Mouse (Mus musculus) kidney, embryonic 14.5 days (tissue): ENCODE results near the gene G6pc3. TPM values are rescaled to one million over a fixed set of nuclear protein-coding genes. Genes with fewer than 3 reads are reported as not detected.

Experiments used
- ATAC-seq: fragments of 200-750 bp; cut with Nextera tagmentation; 2 replicates; pipeline ENCODE4 v1.8.0; 2017; ENCODE audit warnings: moderate number of reproducible peaks, mild to moderate bottlenecking, moderate TSS enrichment, moderate library complexity; ENCODE audit not compliant: low FRiP score, low TSS enrichment
- H3K27ac ChIP-seq: fragments of 300-500 bp; sonication (generic); 2 replicates; pipeline ENCODE4 v1.5.1; 2014; ENCODE audit warnings: low read depth, mild to moderate bottlenecking, low read length, moderate library complexity, mixed read lengths
- H3K27me3 ChIP-seq: fragments of 300-500 bp; sonication (generic); 2 replicates; pipeline ENCODE4 v1.6.1; 2014; ENCODE audit warnings: mild to moderate bottlenecking, low read length; ENCODE audit not compliant: control insufficient read depth, insufficient read depth
- H3K36me3 ChIP-seq: fragments of 300-500 bp; sonication (generic); 2 replicates; pipeline ENCODE4 v1.6.1; 2014; ENCODE audit warnings: low read length, mixed read lengths; ENCODE audit not compliant: control insufficient read depth, insufficient read depth
- H3K4me1 ChIP-seq: fragments of 300-500 bp; sonication (generic); 2 replicates; pipeline ENCODE4 v1.6.1; 2014; ENCODE audit warnings: low read length, mixed read lengths; ENCODE audit not compliant: control insufficient read depth, insufficient read depth
- H3K4me2 ChIP-seq: fragments of 300-500 bp; sonication (generic); replicated peaks from 2 replicates; pipeline ENCODE4 v1.6.1; 2014; ENCODE audit warnings: low read depth, mild to moderate bottlenecking, low read length
- H3K4me3 ChIP-seq: fragments of 300-500 bp; sonication (generic); 2 replicates; pipeline ENCODE4 v1.5.1; 2014; ENCODE audit warnings: mild to moderate bottlenecking, low read length
- H3K9ac ChIP-seq: fragments of 300-500 bp; sonication (generic); 2 replicates; pipeline ENCODE4 v1.6.1; 2014; ENCODE audit warnings: low read depth, mild to moderate bottlenecking, low read length, moderate library complexity
- H3K9me3 ChIP-seq: fragments of 300-500 bp; sonication (generic); 2 replicates; pipeline ENCODE4 v1.6.1; 2016; ENCODE audit warnings: low read length; ENCODE audit not compliant: control insufficient read depth
- WGBS: fragments of 180-500 bp; shearing (Covaris S2); extraction: QIAGEN DNeasy Blood & Tissue Kit; methylation state at CpG from one replicate; pipeline ENCODE4 v1.1.7; 2014; 5-methylcytosine and 5-hydroxymethylcytosine counted together
- microRNA-seq: library from miRNA; unstranded; fragments of <30 nt; microRNA quantifications from one replicate; pipeline ENCODE4, GENCODE M21; 2016
- polyA plus RNA-seq: library from polyadenylated mRNA; unstranded; fragments of >200 nt; fragmentation: Nextera tagmentation; extraction: Ambion mirVana; gene quantifications from 2 replicates; pipeline ENCODE4 v1.2.1, GENCODE M21; 2014

G6pc3 gene
- polyA plus RNA-seq, 1 experiment from 2014 or later: 42.5 TPM

DNA sequence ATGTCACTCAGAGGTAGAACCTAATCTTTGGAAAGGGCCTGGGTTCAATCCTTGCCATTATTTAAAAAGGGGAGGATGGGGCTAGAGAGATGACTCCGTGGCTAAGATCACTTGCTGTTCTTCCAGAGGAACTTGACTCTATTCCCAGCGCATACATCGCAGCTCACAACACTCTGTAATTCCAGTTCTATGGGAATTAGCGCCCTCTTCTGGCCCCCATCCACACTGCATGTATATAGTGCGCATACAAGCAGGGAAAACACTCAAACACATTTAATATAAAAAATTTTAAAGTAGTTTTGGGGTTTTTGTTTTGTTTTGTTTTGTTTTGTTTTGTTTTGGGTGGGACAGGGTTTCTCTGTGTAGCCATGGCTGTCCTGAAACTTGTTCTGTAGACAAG lies 52.5 kb downstream of the G6pc3 start:
- H3K36me3 ChIP-seq: no peaks in the 10 kb centered on the region
- no peak overlapping the region for H3K9ac ChIP-seq
- no peak overlapping the region for H3K27ac ChIP-seq
- ATAC-seq: no peak
- H3K4me3 ChIP-seq: no peak overlapping the region
- H3K9me3 ChIP-seq: no peaks in the 10 kb centered on the region
- 56% methylated on average over 5 of the region's 5 CpGs for WGBS
- H3K27me3 ChIP-seq: no peaks in the 10 kb centered on the region
- H3K4me2 ChIP-seq: no peak overlapping the region
- no peaks in the 10 kb centered on the region for H3K4me1 ChIP-seq

Small RNA genes lying within 50 kb of the gene (microRNA-seq; reads per million reads assigned to microRNA genes)
- 0.63 reads per million for gene Mir8101

Other genes starting within 250 kb of the G6pc3 start
- 0.09 and 0.73 TPM in 2 replicates for gene Sost, start 222.6 kb upstream of the G6pc3 start, polyA plus RNA-seq
- not detected in 2 replicates for gene Cfap97d1, start 205.3 kb upstream of the G6pc3 start, polyA plus RNA-seq
- gene Dusp3, start 202.6 kb upstream of the G6pc3 start, polyA plus RNA-seq: 23.3 and 25.3 TPM in 2 replicates
- gene Mpp3, start 161.2 kb upstream of the G6pc3 start, polyA plus RNA-seq: 5.1 and 8.4 TPM in 2 replicates
- gene Cd300lg, start 148.1 kb upstream of the G6pc3 start, polyA plus RNA-seq: 0.38 and 0.43 TPM in 2 replicates
- 6.9 and 10.3 TPM in 2 replicates for gene Mpp2, start 101.1 kb upstream of the G6pc3 start, polyA plus RNA-seq
- gene Ppy, start 88.3 kb upstream of the G6pc3 start, polyA plus RNA-seq: not detected in 2 replicates
- gene Pyy, start 81.8 kb upstream of the G6pc3 start, polyA plus RNA-seq: not detected in 2 replicates
- 0.09 TPM in 1 of 2 replicates, not detected in the other for gene Nags, start 44.1 kb upstream of the G6pc3 start, polyA plus RNA-seq
- gene Tmem101, start 33.2 kb upstream of the G6pc3 start, polyA plus RNA-seq: 26.5 and 28.2 TPM in 2 replicates
- gene Lsm12, start 4.3 kb upstream of the G6pc3 start, polyA plus RNA-seq: 93.9 and 106 TPM in 2 replicates
- 21.6 and 29.1 TPM in 2 replicates for gene Hdac5, start 40.5 kb downstream of the G6pc3 start, polyA plus RNA-seq
- gene BC030867, start 59.3 kb downstream of the G6pc3 start, polyA plus RNA-seq: 18.2 and 22.9 TPM in 2 replicates
- 0.09 TPM in 1 of 2 replicates, not detected in the other for gene Asb16, start 79.1 kb downstream of the G6pc3 start, polyA plus RNA-seq
- 41.6 and 54.2 TPM in 2 replicates for gene Tmub2, start 95.3 kb downstream of the G6pc3 start, polyA plus RNA-seq
- 15.2 and 18.6 TPM in 2 replicates for gene Atxn7l3, start 107.0 kb downstream of the G6pc3 start, polyA plus RNA-seq
- 86.5 and 105 TPM in 2 replicates for gene Ubtf, start 130.1 kb downstream of the G6pc3 start, polyA plus RNA-seq
- 3.0 and 3.3 TPM in 2 replicates for gene Slc4a1, start 176.6 kb downstream of the G6pc3 start, polyA plus RNA-seq
- gene Rundc3a, start 203.8 kb downstream of the G6pc3 start, polyA plus RNA-seq: 1.7 and 1.9 TPM in 2 replicates
- gene Slc25a39, start 218.3 kb downstream of the G6pc3 start, polyA plus RNA-seq: 224 and 274 TPM in 2 replicates
- gene Grn, start 240.7 kb downstream of the G6pc3 start, polyA plus RNA-seq: 81.0 and 103 TPM in 2 replicates